Mouse (Mus musculus) liver, postnatal 0 days (tissue): ENCODE measurements around the gene Eif2d.

ENCODE experiments used
- CTCF ChIP-seq: sonication (generic); IDR thresholded peaks from 2 replicates; pipeline ENCODE4 v1.5.1; 2016; ENCODE audit warnings: antibody characterized with exemption, low read depth
- EP300 ChIP-seq: IDR thresholded peaks from 2 replicates; pipeline ENCODE4 v1.6.1; 2016; ENCODE audit warnings: antibody characterized with exemption, low read depth, mild to moderate bottlenecking

DNA sequence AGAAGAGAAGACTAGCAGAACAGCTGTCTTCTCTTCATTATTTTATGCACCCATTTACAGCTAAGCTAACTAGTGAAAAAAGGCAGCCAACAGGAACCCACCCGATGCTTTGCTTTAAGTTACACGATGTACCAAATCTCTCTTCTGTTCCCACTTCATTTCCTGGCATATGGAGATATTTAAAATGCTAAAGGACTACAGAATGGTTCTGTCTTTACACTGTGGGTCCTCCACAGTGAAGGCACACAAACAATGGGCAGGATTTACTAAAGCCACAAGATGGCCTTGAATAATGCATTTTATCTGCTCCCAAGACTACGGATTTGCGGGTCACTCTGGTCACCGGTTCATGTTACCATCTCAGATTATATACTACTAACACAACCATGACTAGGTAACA lies 15.9 kb upstream of the Eif2d start:
- no peak for TF ChIP-seq CTCF
- TF ChIP-seq EP300 = no peak
